Comparison of ENCODE assay signal across 8 mouse cellular contexts in genomic region chr14:60688509-60689205, GRCm38 (mm10). TPM values are rescaled to one million over a fixed set of nuclear protein-coding genes. Genes with fewer than 3 reads are reported as not detected.
A peak's percentile ranks its signal among the peaks of the same experiment; 100 is the strongest.
DNase-seq lines count a peak whose midpoint lies in the region; ATAC-seq and TF ChIP-seq lines count a peak whose summit lies in the region.

No protein-coding gene starts in this region.

- H3K4me2 ChIP-seq in forebrain, embryonic 11.5 days (ENCODE audit: low read depth, low read length, severe bottlenecking): no peak overlapping the region
- H3K4me2 ChIP-seq in hindbrain, embryonic 11.5 days (replicated peaks; ENCODE audit: low read depth, low read length): no peak overlapping the region

- H3K9ac ChIP-seq in ES-Bruce4 (ENCODE audit: low read depth, poor library complexity, severe bottlenecking): no peak overlapping the region
- no peak overlapping the region for H3K9ac ChIP-seq in forebrain, embryonic 11.5 days (ENCODE audit: low read length)
- H3K9ac ChIP-seq in hindbrain, embryonic 11.5 days (ENCODE audit: low read depth, low read length): no peak overlapping the region

- WGBS in forebrain, embryonic 11.5 days: 42% methylated on average over 7 of the region's 7 CpGs
- whole genome bisulfite sequencing in hindbrain, embryonic 11.5 days: 35% methylated on average over 7 of the region's 7 CpGs

- no peak overlapping the region for H3K27ac ChIP-seq in ES-Bruce4 (ENCODE audit: insufficient read depth, low read length)
- H3K27ac ChIP-seq in forebrain, embryonic 11.5 days (ENCODE audit: low read depth, low read length): no peak overlapping the region
- no peak overlapping the region for H3K27ac ChIP-seq in hindbrain, embryonic 11.5 days (ENCODE audit: low read depth, low read length)

- TF ChIP-seq EP300 in ES-Bruce4 (IDR thresholded peaks at IDR 0.05; ENCODE audit: insufficient read depth, low read depth, low read length): no peak

- H3K36me3 ChIP-seq in ES-Bruce4 (ENCODE audit: control insufficient read depth, insufficient read depth, low read length, poor library complexity, severe bottlenecking): no peaks in the 10 kb centered on the region
- H3K36me3 ChIP-seq in forebrain, embryonic 11.5 days (ENCODE audit: control insufficient read depth, insufficient read depth, low read length): no peaks in the 10 kb centered on the region; the same call in 1 of the 2 replicates
- no peaks in the 10 kb centered on the region for H3K36me3 ChIP-seq in hindbrain, embryonic 11.5 days (ENCODE audit: control insufficient read depth, insufficient read depth, low read length)

- H3K9me3 ChIP-seq in ES-Bruce4 (replicated peaks; ENCODE audit: control insufficient read depth, insufficient read depth, low read length, poor library complexity, severe bottlenecking): no peaks in the 10 kb centered on the region
- H3K9me3 ChIP-seq in forebrain, embryonic 11.5 days (ENCODE audit: control insufficient read depth, low read length): no peaks in the 10 kb centered on the region
- H3K9me3 ChIP-seq in hindbrain, embryonic 11.5 days (ENCODE audit: control insufficient read depth, low read length): no peaks in the 10 kb centered on the region

- H3K27me3 ChIP-seq in ES-Bruce4 (ENCODE audit: control insufficient read depth, insufficient read depth, low read length, poor library complexity, severe bottlenecking): no peaks in the 10 kb centered on the region
- no peaks in the 10 kb centered on the region for H3K27me3 ChIP-seq in forebrain, embryonic 11.5 days (ENCODE audit: control insufficient read depth, insufficient read depth, low read length)
- H3K27me3 ChIP-seq in hindbrain, embryonic 11.5 days (ENCODE audit: control insufficient read depth, insufficient read depth, low read length): no peaks in the 10 kb centered on the region

- H3K4me3 ChIP-seq in ES-Bruce4 (ENCODE audit: low read depth, low read length): no peak overlapping the region
- H3K4me3 ChIP-seq in forebrain, embryonic 11.5 days (ENCODE audit: low read depth, low read length): no peak overlapping the region
- H3K4me3 ChIP-seq in hindbrain, embryonic 11.5 days (ENCODE audit: low read depth, low read length): no peak overlapping the region

- ATAC-seq in forebrain, embryonic 11.5 days (replicated peaks; ENCODE audit: low FRiP score): peak; percentile 49; the same call in 1 of the 2 replicates
- ATAC-seq in hindbrain, embryonic 11.5 days (ENCODE audit: low FRiP score): peak; percentile 72

- peak; percentile 76 for DNase-seq in adrenal gland, postnatal 10 days
- peak; percentile 77 for DNase-seq in forebrain, embryonic 11.5 days (ENCODE audit: low spot score)
- peak; percentile 78 for DNase-seq in hindbrain, embryonic 11.5 days (ENCODE audit: low spot score)
- peak; percentile 69 to 84 for DNase-seq in layer of hippocampus, postnatal 14 days (ENCODE audit: low spot score in 2 of 2)
- DNase-seq in lung, postnatal 10 days: peak; percentile 84
- peak; percentile 41 for DNase-seq in retina, adult 2 months (ENCODE audit: low read depth, low spot score)
- no peak for DNase-seq in urinary bladder, postnatal 4 days (ENCODE audit: low spot score in 2 of 2)

- no peak for TF ChIP-seq POLR2A in ES-Bruce4 (IDR thresholded peaks at IDR 0.05; ENCODE audit: insufficient read depth, low read length)

- no peaks in the 10 kb centered on the region for H3K4me1 ChIP-seq in ES-Bruce4 (ENCODE audit: control insufficient read depth, insufficient read depth, low read length)
- H3K4me1 ChIP-seq in forebrain, embryonic 11.5 days (replicated peaks; ENCODE audit: control insufficient read depth, insufficient read depth, low read length): peaks cover 38% of the 10 kb centered on the region; the same call in 1 of the 2 replicates
- H3K4me1 ChIP-seq in hindbrain, embryonic 11.5 days (replicated peaks; ENCODE audit: control insufficient read depth, insufficient read depth, low read length): peaks cover 9% of the 10 kb centered on the region

- TF ChIP-seq CTCF in ES-Bruce4 (IDR thresholded peaks at IDR 0.05; ENCODE audit: low read depth, low read length): peak; percentile 70

RNA-seq across cellular contexts. Expression of gene Spata13, which starts 54.9 kb away (rescaled TPM):
- polyA plus RNA-seq in ES-Bruce4 (2011; ENCODE audit: insufficient read depth, insufficient read length, low read depth, missing spikeins): 33.7 and 38.5 TPM in 2 replicates
- total RNA-seq in adrenal gland, postnatal 10 days (2021): 100 to 1,000 TPM in 1 of 2 experiments, 10 to 100 TPM in 1; 79.0 to 103 TPM
- polyA plus RNA-seq in forebrain, embryonic 11.5 days (2014; fragmentation: Nextera tagmentation; extraction: Ambion mirVana): 136 and 137 TPM in 2 replicates
- polyA plus RNA-seq in hindbrain, embryonic 11.5 days (2014; fragmentation: Nextera tagmentation; extraction: Ambion mirVana): 58.8 and 73.2 TPM in 2 replicates
- 10 to 100 TPM; 25.2 to 30.5 TPM for total RNA-seq in layer of hippocampus, postnatal 14 days (2021)

Comparison
In these comparisons a context has a peak if more than half of its experiments do, and no peak if none do; other contexts are left out.
1. DNase-seq: peak in adrenal gland, postnatal 10 days (single experiment), forebrain, embryonic 11.5 days (single experiment), hindbrain, embryonic 11.5 days (single experiment), layer of hippocampus, postnatal 14 days (2 of 2), lung, postnatal 10 days (single experiment) and retina, adult 2 months (single experiment); none in urinary bladder, postnatal 4 days (0 of 2).